Mouse (Mus musculus) splenic B cell, adult 2 months (primary cell): Measurements from ENCODE around the gene Cks2.
A peak's percentile ranks its signal among the peaks of the same experiment; 100 is the strongest.
"Not testable (repeated sequence)": the region's sequence is repeated elsewhere in the genome, so short reads cannot be mapped to it uniquely, and the experiment has no call there.

ENCODE experiments used
- DNase-seq: peaks from one replicate; pipeline ENCODE4 v3.0.0-alpha.2; 2011; ENCODE audit warnings: low read depth, low spot score
- H3K27me3 ChIP-seq: 2 replicates; pipeline ENCODE4 v1.6.1; 2012; ENCODE audit warnings: mild to moderate bottlenecking, low read length, moderate library complexity, mixed read lengths; ENCODE audit not compliant: control insufficient read depth, poor library complexity, insufficient read depth, severe bottlenecking
- H3K36me3 ChIP-seq: 2 replicates; pipeline ENCODE4 v1.6.1; 2012; ENCODE audit warnings: mild to moderate bottlenecking, low read length, moderate library complexity, mixed read lengths; ENCODE audit not compliant: control insufficient read depth, poor library complexity, insufficient read depth, severe bottlenecking

Gene Cks2

GRCm38 (mm10) chr13:51648237-51648636 is 3.2 kb downstream of the Cks2 start:
- Histone ChIP-seq H3K27me3 (no peaks in the 10 kb centered on the region), H3K36me3 (no peaks in the 10 kb centered on the region)
- DNase-seq = no peak

GRCm38 (mm10) chr13:51649740-51650139 is 4.7 kb downstream of the Cks2 start:
- Histone ChIP-seq H3K27me3 (no peaks in the 10 kb centered on the region), H3K36me3 (no peaks in the 10 kb centered on the region; the same call in 1 of the 2 replicates)
- DNase-seq = no peak

DNA sequence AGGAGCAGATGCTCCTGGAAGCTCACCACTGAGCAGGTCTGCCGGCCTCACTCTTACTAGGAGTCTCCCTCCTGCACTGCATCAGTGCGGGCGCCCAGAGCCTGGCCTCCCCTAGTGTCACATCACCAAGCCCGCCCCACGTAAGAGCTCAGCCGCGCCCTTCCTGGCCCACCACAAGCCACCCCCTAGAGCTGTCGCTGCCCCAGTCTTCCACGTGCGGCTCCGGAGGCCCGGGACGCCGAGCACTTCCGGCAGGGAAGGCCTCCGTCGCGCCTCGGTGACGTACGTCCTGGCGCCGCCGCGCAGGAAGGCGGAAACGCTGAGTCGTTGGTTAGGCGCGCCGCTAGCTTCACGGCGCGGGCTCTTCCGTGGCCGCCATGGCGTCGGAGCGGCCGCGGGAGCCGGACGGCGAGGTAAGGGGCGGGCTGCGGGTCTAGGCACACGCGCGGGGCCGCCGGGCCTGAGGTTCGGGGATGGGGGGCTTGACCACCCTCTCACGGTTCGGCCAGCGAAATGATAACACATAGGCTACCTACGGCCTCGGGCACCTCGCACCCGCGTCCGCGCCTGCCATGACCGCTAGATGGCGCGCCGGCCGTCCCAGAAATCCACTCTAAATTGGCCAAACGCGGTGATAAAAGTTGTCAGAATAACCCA is 6.5 kb downstream of the Cks2 start, which contains the start of gene Secisbp2:
Secisbp2 (plus strand) TSS at position 290 of the 657 bp plus-strand sequence.
- Histone ChIP-seq H3K27me3 (no peaks in the 10 kb centered on the region), H3K36me3 (peaks cover 3% of the 10 kb centered on the region)
- peak; percentile 94 for DNase-seq

DNA sequence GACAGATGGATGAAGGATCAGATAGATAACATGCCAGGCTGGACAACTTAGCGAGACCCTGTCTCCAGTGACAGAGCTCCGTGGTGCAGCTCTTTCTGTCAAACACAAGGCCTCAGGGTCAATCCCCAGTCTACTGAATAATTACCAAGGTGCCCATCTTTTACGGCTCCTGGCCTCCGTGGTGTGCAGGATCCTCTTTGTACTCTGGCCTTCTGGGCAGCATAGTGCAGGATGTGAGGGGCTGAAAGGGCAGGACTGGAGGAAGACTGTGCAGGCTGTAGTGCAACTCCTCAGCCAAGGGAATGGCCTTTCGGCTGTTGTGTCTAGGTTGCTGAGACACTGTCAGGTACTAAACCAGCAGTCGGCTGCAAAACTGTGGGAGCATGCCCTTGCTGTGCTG is 8.1 kb downstream of the Cks2 start:
- H3K36me3 ChIP-seq = peaks cover 11% of the 10 kb centered on the region
- no peak for DNase-seq
- H3K27me3 ChIP-seq = no peaks in the 10 kb centered on the region

GRCm38 (mm10) chr13:51653961-51654360 is 8.9 kb downstream of the Cks2 start:
- H3K36me3 ChIP-seq = peaks cover 12% of the 10 kb centered on the region
- H3K27me3 ChIP-seq = no peaks in the 10 kb centered on the region
- DNase-seq = no peak

- no peak for DNase-seq
- no peaks in the 10 kb centered on the region for H3K27me3 ChIP-seq
Observed at GRCm38 (mm10) chr13:51656516-51657235, 11.6 kb downstream of the Cks2 start.

GRCm38 (mm10) chr13:51658094-51658493 is 13.1 kb downstream of the Cks2 start:
- H3K27me3 ChIP-seq = no peaks in the 10 kb centered on the region
- peaks cover 25% of the 10 kb centered on the region for H3K36me3 ChIP-seq
- no peak for DNase-seq

More at GRCm38 (mm10) chr13:51656516-51657235, 11.6 kb downstream of the Cks2 start:
- H3K36me3 ChIP-seq = peaks cover 18% of the 10 kb centered on the region

DNA sequence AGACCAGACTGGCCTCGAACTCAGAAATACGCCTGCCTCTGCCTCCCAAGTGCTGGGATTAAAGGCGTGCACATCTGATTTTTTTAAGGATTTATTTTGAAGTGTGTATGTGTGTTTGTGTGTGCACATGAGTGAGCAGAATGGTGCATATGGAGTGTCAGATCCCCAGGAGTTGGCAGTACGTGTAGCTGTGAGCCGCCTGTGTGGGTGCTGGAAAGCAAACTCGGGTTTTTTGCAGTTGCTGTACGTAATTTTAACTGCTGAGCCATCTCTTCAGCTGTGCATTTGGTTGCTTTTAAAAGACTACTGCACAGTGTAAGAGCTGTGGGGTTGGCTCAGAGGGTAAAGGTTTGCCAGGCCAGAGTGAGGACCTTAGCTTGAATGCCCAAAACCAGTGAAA is 14.5 kb downstream of the Cks2 start:
- Histone ChIP-seq H3K36me3 (peaks cover 28% of the 10 kb centered on the region), H3K27me3 (no peaks in the 10 kb centered on the region)
- DNase-seq = no peak

GRCm38 (mm10) chr13:51663561-51663960 is 18.5 kb downstream of the Cks2 start:
- H3K36me3 ChIP-seq = peaks cover 19% of the 10 kb centered on the region
- DNase-seq = no peak
- no peaks in the 10 kb centered on the region for H3K27me3 ChIP-seq

DNA sequence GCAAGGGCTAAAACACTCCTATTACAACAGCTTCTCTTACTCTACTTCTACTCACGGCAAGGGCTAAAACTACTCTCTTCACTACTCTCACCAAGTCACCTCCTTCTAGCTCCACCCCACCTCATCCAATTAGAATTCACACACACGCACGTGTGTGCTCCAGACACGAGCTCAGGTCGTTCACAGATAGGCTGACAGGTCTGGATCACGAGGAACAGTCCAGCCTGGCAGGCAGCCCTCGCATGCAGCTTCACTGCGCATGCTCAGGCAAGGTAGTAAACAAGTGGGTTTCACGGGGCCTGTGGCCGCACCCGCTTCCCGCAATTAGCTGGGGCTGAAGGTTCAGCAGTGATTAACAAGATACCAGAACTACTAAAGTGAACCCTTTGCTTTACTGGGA is 23.2 kb downstream of the Cks2 start:
- not testable (repeated sequence) for H3K27me3 ChIP-seq, DNase-seq
- H3K36me3 ChIP-seq = peaks cover 12% of the 10 kb centered on the region

DNA sequence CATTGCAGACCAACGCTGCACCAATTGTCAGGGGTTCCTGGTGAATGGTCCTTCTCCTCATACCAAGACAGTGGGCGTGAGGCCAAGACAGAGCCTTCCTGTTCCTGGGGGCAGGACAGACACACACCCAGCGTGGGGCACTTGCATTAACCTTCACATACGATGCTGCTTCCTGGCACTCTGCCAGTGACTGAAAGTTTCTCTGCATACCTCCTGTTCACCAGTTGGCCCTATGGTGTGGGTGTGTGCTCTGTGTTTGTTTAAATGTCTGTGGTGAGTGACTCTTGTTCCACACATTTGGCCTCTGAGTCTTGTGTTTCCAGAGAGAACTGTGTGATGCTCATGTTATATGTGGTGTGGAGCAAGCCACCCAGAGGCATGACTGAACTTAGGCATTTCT is 31.6 kb downstream of the Cks2 start:
- Histone ChIP-seq H3K36me3 (peaks cover 7% of the 10 kb centered on the region), H3K27me3 (no peaks in the 10 kb centered on the region)
- no peak for DNase-seq

- peaks cover 7% of the 10 kb centered on the region for H3K36me3 ChIP-seq
- DNase-seq = no peak
Observed at GRCm38 (mm10) chr13:51677041-51677440, 32.0 kb downstream of the Cks2 start.

DNA sequence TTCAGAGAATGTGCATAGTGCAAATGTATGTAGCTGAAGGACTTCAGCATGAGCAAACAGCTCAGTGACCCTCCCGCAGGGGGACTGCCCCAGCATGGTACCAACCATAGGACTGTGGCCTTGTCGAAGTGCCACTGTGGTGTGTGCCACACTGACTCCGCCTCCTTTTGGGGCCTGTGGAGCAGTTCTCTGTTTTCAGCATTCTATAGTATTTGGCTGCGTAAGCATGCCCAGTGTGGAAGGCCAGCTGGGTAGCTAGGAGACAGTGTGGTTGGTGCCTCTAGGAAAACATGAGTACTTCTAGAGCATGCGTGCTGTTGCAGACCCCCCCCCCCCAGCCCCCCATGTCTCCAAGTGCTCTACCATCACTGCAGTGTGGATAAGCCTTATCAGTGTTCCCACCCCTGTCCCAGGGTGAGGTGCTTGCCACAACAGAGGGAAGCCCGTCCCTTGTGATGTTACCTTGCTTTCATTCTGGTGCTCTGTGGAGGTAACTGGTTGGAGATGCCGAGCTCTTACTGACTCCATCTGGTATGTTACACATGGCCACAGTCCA is 32.7 kb downstream of the Cks2 start:
- no peaks in the 10 kb centered on the region for H3K27me3 ChIP-seq
- no peak for DNase-seq
- H3K36me3 ChIP-seq = peaks cover 9% of the 10 kb centered on the region

More at GRCm38 (mm10) chr13:51677041-51677440, 32.0 kb downstream of the Cks2 start:
- H3K27me3 ChIP-seq = no peaks in the 10 kb centered on the region

DNA sequence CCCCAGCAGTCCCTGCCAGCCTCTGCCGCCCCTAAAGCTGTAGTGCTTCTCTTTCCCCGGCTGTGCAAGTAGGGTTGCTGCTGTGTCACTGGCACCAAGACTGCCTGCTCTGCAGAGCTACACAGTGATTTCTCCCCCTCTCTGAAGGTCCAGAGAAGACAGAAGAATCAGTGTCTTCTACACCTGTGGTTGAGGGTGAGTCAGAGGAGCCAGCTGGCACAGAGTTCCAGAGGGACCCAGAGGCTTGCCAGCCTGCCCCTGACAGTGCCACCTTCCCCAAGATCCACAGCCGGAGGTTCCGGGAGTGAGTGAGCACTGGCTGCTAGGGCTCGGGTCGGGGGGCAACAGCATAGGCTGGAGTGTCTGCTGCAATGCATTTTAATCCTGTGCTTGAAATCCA is 33.7 kb downstream of the Cks2 start:
- DNase-seq = no peak

DNA sequence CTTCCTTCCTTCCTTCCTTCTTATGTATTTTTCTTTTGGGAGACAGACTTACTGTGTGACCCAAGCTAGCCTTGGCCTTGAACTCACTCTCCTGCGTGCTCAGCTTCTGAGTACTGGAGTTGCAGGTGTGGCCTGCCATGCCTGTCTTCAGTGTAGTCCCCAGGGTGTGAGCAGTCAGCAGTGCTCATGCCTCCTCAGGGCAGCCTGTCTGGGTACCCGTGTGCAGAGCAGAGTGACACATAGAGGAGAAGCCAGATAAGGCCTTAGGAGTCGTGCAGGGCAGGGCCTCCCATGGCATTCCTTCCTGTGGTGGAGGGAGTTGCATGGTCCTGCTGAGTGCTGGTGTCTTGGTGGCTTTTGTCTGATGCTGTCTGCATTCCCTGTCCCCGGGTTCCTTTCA is 34.3 kb downstream of the Cks2 start:
- DNase-seq = no peak
- no peaks in the 10 kb centered on the region for H3K27me3 ChIP-seq
- peaks cover 12% of the 10 kb centered on the region for H3K36me3 ChIP-seq

More for the DNA sequence above, 33.7 kb downstream of the Cks2 start:
- Histone ChIP-seq H3K36me3 (peaks cover 12% of the 10 kb centered on the region), H3K27me3 (no peaks in the 10 kb centered on the region)
